Mouse (Mus musculus): ENCODE results near the gene Lrfn3.

DNA sequence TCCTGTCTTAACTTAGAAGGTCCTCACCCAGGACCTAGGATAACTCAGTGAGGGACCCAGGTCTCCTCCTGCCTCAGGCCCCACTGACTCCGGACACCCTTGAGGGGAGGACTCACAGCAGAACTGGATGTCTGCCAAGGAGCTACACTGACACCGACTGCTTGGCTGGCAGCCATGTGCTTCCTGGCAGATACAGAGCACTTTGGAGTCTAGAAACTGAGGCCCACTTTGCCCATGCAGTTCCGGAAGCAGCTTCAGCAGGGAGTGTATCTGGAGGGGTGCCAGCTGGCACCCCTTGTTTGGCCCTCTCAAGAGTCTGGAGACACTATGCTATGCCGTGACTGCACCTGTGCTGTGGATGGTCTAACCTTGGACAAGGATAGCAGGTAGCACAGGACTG is 29.1 kb downstream of the Lrfn3 start:
- no peak for TF ChIP-seq CTCF (conservative IDR thresholded peaks at IDR 0.05 in 1 of 2, IDR thresholded peaks at IDR 0.05 in 1 of 2; ENCODE audit: low read depth in 2 of 2, low read length in 2 of 2)
- no peak for TF ChIP-seq ZKSCAN1 (IDR thresholded peaks at IDR 0.05; ENCODE audit: borderline replicate concordance, low read depth, low read length)
- TF ChIP-seq MAFK (IDR thresholded peaks at IDR 0.05; ENCODE audit: insufficient replicate concordance, low read length): no peak
- TF ChIP-seq ELF1 (IDR thresholded peaks at IDR 0.05; ENCODE audit: low read depth, low read length): no peak
- TF ChIP-seq POLR2A (IDR thresholded peaks at IDR 0.05; ENCODE audit: low read depth, low read length): no peak
- no peak for TF ChIP-seq ZC3H11A (IDR thresholded peaks at IDR 0.05; ENCODE audit: low read depth, low read length)
- TF ChIP-seq ZNF384 (IDR thresholded peaks at IDR 0.05; ENCODE audit: low read depth, low read length): no peak
- TF ChIP-seq USF1 (IDR thresholded peaks at IDR 0.05; ENCODE audit: low read depth, low read length): no peak
- no peak for TF ChIP-seq MEF2A (IDR thresholded peaks at IDR 0.05; ENCODE audit: borderline replicate concordance, low read depth, low read length)
- no peak for TF ChIP-seq NELFE (IDR thresholded peaks at IDR 0.05; ENCODE audit: low read depth, low read length)
- TF ChIP-seq UBTF (IDR thresholded peaks at IDR 0.05; ENCODE audit: low read depth, low read length): no peak

Data from CH12.LX (cell line).